Mouse (Mus musculus) hindbrain, embryonic 11.5 days (tissue): ENCODE data around the gene Gm20388. TPM values are rescaled to one million over a fixed set of nuclear protein-coding genes. Genes with fewer than 3 reads are reported as not detected.

Source experiments
- ATAC-seq: fragments of 200-750 bp; cut with Nextera tagmentation; 2 replicates; pipeline ENCODE4 v1.8.0; 2017; ENCODE audit warnings: mild to moderate bottlenecking, moderate TSS enrichment, moderate library complexity; ENCODE audit not compliant: low FRiP score
- DNase-seq: peaks from one replicate; pipeline ENCODE4 v3.0.0-alpha.2; 2015; ENCODE audit warnings: low spot score
- H3K27ac ChIP-seq: fragments of 300-500 bp; sonication (generic); 2 replicates; pipeline ENCODE4 v1.5.1; 2014; ENCODE audit warnings: mild to moderate bottlenecking, low read depth, low read length
- H3K27me3 ChIP-seq: fragments of 300-500 bp; sonication (generic); 2 replicates; pipeline ENCODE4 v1.6.1; 2014; ENCODE audit warnings: mild to moderate bottlenecking, low read length, moderate library complexity, mixed read lengths; ENCODE audit not compliant: control insufficient read depth, insufficient read depth
- H3K36me3 ChIP-seq: fragments of 300-500 bp; sonication (generic); 2 replicates; pipeline ENCODE4 v1.6.1; 2014; ENCODE audit warnings: mild to moderate bottlenecking, low read length, moderate library complexity, mixed read lengths; ENCODE audit not compliant: control insufficient read depth, insufficient read depth
- H3K4me1 ChIP-seq: fragments of 300-500 bp; sonication (generic); replicated peaks from 2 replicates; pipeline ENCODE4 v1.6.1; 2014; ENCODE audit warnings: low read length, mixed read lengths; ENCODE audit not compliant: control insufficient read depth, insufficient read depth
- H3K4me2 ChIP-seq: fragments of 300-500 bp; sonication (generic); replicated peaks from 2 replicates; pipeline ENCODE4 v1.6.1; 2014; ENCODE audit warnings: mild to moderate bottlenecking, low read depth, low read length
- H3K4me3 ChIP-seq: fragments of 300-500 bp; sonication (generic); 2 replicates; pipeline ENCODE4 v1.5.1; 2014; ENCODE audit warnings: low read depth, low read length
- H3K9ac ChIP-seq: fragments of 300-500 bp; sonication (generic); 2 replicates; pipeline ENCODE4 v1.6.1; 2014; ENCODE audit warnings: low read depth, low read length
- H3K9me3 ChIP-seq: fragments of 300-500 bp; sonication (generic); 2 replicates; pipeline ENCODE4 v1.6.1; 2016; ENCODE audit warnings: low read length; ENCODE audit not compliant: control insufficient read depth
- WGBS: fragments of 180-500 bp; shearing (Covaris S2); extraction: QIAGEN DNeasy Blood & Tissue Kit; methylation state at CpG from one replicate; pipeline ENCODE4 v1.1.7; 2014; 5-methylcytosine and 5-hydroxymethylcytosine counted together
- polyA plus RNA-seq: library from polyadenylated mRNA; unstranded; fragments of >200 nt; fragmentation: Nextera tagmentation; extraction: Ambion mirVana; gene quantifications from 2 replicates; pipeline ENCODE4 v1.2.1, GENCODE M21; 2014

The Gm20388 gene
- polyA plus RNA-seq, 1 experiment from 2014 or later = 11.8 TPM

DNA sequence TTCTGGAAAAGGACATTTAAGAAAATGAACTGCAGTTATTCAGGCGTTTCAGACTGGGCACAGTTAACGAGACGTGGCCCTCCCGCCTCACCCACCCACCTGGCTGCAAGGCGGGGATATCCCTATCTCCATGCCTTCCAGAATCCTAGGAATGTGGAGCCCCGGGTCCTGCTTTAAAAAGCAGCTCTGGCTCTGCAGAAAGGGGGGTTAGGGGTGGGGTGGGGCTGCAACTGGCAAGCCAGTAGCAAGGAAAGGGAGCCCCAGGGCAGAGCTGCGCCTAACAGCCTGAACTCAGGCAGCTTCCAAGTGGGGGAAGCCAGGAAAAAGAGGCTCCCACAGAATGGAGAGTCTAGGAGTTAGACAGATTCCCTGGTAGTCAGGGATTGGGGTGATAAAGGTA is 2668.6 kb downstream of the Gm20388 start:
- H3K36me3 ChIP-seq = no peaks in the 10 kb centered on the region
- WGBS = 38% methylated on average over 7 of the region's 7 CpGs
- ATAC-seq (no peak), DNase-seq (no peak)
- no peak overlapping the region for H3K9ac ChIP-seq
- H3K9me3 ChIP-seq = no peaks in the 10 kb centered on the region
- H3K4me2 ChIP-seq = no peak overlapping the region
- no peak overlapping the region for H3K27ac ChIP-seq
- peaks cover 8% of the 10 kb centered on the region for H3K4me1 ChIP-seq
- no peak overlapping the region for H3K4me3 ChIP-seq
- no peaks in the 10 kb centered on the region for H3K27me3 ChIP-seq

- no peak overlapping the region for H3K4me3 ChIP-seq
- H3K27ac ChIP-seq = no peak overlapping the region
- H3K4me2 ChIP-seq = no peak overlapping the region
- WGBS = 64% methylated on average over 15 of the region's 15 CpGs
- 0 out of 2 replicates have a peak, but pooled peaks cover 3% of the 10 kb centered on the region for H3K4me1 ChIP-seq
- no peaks in the 10 kb centered on the region for H3K27me3 ChIP-seq
- ATAC-seq (no peak), DNase-seq (no peak)
- no peak overlapping the region for H3K9ac ChIP-seq
- no peaks in the 10 kb centered on the region for H3K9me3 ChIP-seq
- H3K36me3 ChIP-seq = no peaks in the 10 kb centered on the region
These were observed 2670.3 kb downstream of the Gm20388 start for GRCm38 (mm10) chr8:122580926-122581325.

DNA sequence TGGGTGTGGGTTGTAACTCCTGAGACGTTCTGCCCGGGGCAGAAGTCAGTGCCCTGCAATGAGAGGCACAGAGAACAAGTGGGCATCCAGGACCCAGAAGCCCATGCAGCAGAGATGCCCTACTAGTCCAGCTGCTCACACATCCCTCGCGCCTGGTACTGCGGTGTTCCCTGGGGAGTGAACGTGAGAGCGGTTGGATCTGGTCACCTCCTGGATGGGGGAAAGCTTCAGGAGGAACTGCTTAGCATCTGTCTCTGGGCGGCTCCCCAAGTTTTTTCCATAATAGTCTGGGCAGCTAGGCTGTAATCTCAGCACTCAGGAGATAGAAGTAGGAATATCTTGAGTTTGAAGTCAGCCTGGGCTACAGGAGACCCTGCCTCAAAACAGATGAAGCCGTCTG is 2674.3 kb downstream of the Gm20388 start:
- DNase-seq = no peak
- WGBS = 87% methylated on average over 9 of the region's 9 CpGs
- Histone ChIP-seq H3K36me3 (no peaks in the 10 kb centered on the region), H3K4me2 (no peak overlapping the region), H3K27ac (no peak overlapping the region), H3K27me3 (no peaks in the 10 kb centered on the region), H3K9me3 (no peaks in the 10 kb centered on the region), H3K9ac (no peak overlapping the region), H3K4me1 (no peaks in the 10 kb centered on the region), H3K4me3 (no peak overlapping the region)
- no peak for ATAC-seq

DNA sequence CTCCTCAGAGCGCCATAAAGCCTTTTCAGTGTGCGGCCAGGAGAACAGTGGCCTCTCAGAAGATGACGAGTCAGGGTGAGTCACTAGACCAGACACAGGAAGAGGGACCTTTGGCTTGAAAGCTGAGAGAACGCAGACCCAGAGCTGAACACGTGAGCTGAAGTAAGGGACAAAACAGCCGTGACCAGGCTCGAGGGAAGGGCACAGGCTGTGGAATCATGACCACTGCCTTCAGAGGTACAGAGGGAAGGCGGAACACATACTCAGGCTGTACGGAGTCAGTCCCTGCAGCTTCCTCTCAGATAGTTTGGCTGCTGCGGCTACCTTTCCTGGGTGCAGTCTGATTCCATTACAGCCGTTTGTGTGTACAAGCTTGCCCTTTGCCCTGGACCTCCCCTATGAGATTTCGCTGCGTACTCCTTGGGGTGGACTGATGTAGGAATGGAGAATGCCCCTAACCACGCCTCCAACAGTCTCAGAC is 2674.8 kb downstream of the Gm20388 start:
- no peak overlapping the region for H3K27ac ChIP-seq
- H3K4me2 ChIP-seq = no peak overlapping the region
- no peaks in the 10 kb centered on the region for H3K27me3 ChIP-seq
- WGBS = 71% methylated on average over 14 of the region's 14 CpGs
- no peaks in the 10 kb centered on the region for H3K36me3 ChIP-seq
- H3K4me1 ChIP-seq = no peaks in the 10 kb centered on the region
- H3K9ac ChIP-seq = no peak overlapping the region
- ATAC-seq = no peak
- H3K4me3 ChIP-seq = no peak overlapping the region
- no peak for DNase-seq
- H3K9me3 ChIP-seq = no peaks in the 10 kb centered on the region

- Histone ChIP-seq H3K27ac (no peak overlapping the region), H3K4me2 (no peak overlapping the region)
These were observed 2675.5 kb downstream of the Gm20388 start for GRCm38 (mm10) chr8:122586171-122586570.

GRCm38 (mm10) chr8:122586749-122587148 is 2676.1 kb downstream of the Gm20388 start:
- H3K27me3 ChIP-seq = no peaks in the 10 kb centered on the region
- no peaks in the 10 kb centered on the region for H3K9me3 ChIP-seq
- no peak overlapping the region for H3K9ac ChIP-seq
- 87% methylated on average over 10 of the region's 10 CpGs for WGBS
- H3K4me3 ChIP-seq = no peak overlapping the region
- no peak overlapping the region for H3K4me2 ChIP-seq
- H3K4me1 ChIP-seq = no peaks in the 10 kb centered on the region
- H3K36me3 ChIP-seq = no peaks in the 10 kb centered on the region
- no peak overlapping the region for H3K27ac ChIP-seq
- DNase-seq = no peak
- no peak for ATAC-seq

More at GRCm38 (mm10) chr8:122586171-122586570, 2675.5 kb downstream of the Gm20388 start:
- WGBS = 61% methylated on average over 7 of the region's 7 CpGs
- no peak for ATAC-seq
- DNase-seq = no peak
- Histone ChIP-seq H3K9ac (no peak overlapping the region), H3K9me3 (no peaks in the 10 kb centered on the region), H3K36me3 (no peaks in the 10 kb centered on the region), H3K27me3 (no peaks in the 10 kb centered on the region), H3K4me1 (no peaks in the 10 kb centered on the region), H3K4me3 (no peak overlapping the region)

GRCm38 (mm10) chr8:122593240-122593639 is 2682.6 kb downstream of the Gm20388 start:
- Histone ChIP-seq H3K27ac (no peak overlapping the region), H3K4me2 (no peak overlapping the region), H3K9me3 (no peaks in the 10 kb centered on the region), H3K4me3 (no peak overlapping the region), H3K9ac (no peak overlapping the region), H3K36me3 (no peaks in the 10 kb centered on the region), H3K4me1 (no peaks in the 10 kb centered on the region), H3K27me3 (no peaks in the 10 kb centered on the region)
- ATAC-seq (no peak), DNase-seq (no peak)
- 77% methylated on average over 12 of the region's 12 CpGs for WGBS

DNA sequence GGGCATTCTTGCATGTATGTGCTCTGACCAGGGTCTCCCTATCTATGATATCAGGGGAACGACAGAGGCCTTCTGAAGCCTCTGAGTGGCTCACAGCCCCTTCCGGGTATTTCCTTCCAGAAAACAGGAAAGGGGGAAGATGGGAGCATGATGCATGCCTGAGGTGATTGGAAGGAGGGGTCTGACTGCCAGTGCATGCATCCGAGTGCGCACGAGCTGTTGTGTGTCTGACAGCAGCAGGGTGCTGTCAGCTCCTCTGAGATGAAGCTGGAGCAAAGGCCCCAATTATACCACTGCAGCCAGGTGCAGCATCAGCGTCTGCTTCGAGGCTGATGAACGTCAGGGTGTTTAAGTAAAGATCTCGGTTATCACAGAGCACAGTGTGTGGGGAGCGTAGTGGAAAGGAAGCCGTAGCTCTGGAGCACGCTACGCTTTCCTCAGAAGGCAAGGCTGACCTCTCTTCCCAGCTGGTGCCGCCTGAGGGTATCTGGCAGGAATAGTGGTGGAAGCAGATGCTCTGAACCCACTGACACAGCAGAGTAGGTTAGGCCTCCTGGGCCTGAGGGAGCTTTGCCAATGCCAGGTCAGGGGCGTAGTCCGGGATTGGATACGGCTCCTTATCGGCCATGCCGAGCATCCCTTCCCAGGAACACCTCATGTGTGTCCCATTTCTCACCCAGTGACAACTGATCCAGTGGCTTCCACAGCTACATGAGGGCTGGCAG is 2683.3 kb downstream of the Gm20388 start:
- H3K4me2 ChIP-seq = no peak overlapping the region
- no peak overlapping the region for H3K4me3 ChIP-seq
- H3K27ac ChIP-seq = peak overlapping the region; percentile 24; the same call in 1 of the 2 replicates
- H3K4me1 ChIP-seq = no peaks in the 10 kb centered on the region
- DNase-seq (no peak), ATAC-seq (no peak)
- no peaks in the 10 kb centered on the region for H3K36me3 ChIP-seq
- H3K9ac ChIP-seq = 0 out of 2 replicates have a peak overlapping the region, but pooled peaks have one; percentile 11
- H3K9me3 ChIP-seq = no peaks in the 10 kb centered on the region
- WGBS = 80% methylated on average over 19 of the region's 19 CpGs
- H3K27me3 ChIP-seq = no peaks in the 10 kb centered on the region

GRCm38 (mm10) chr8:122596031-122596430 is 2685.4 kb downstream of the Gm20388 start:
- DNase-seq (no peak), ATAC-seq (no peak)
- 54% methylated on average over 4 of the region's 4 CpGs for WGBS
- H3K4me3 ChIP-seq = no peak overlapping the region
- no peaks in the 10 kb centered on the region for H3K4me1 ChIP-seq
- H3K27ac ChIP-seq = no peak overlapping the region
- H3K27me3 ChIP-seq = no peaks in the 10 kb centered on the region
- no peaks in the 10 kb centered on the region for H3K36me3 ChIP-seq
- H3K9ac ChIP-seq = no peak overlapping the region
- no peaks in the 10 kb centered on the region for H3K9me3 ChIP-seq
- H3K4me2 ChIP-seq = no peak overlapping the region
